Mouse (Mus musculus) hindbrain, embryonic 14.5 days (tissue): ENCODE measurements at regions not wholly inside any gene's neighbourhood (a gene's known extent, or its start where the extent isn't known, plus 50 kb on each side); places are given as distances from the start of the nearest gene placed in this dataset.

Source experiments
- ATAC-seq: fragments of 200-750 bp; cut with Nextera tagmentation; 2 replicates; pipeline ENCODE4 v1.8.0; 2017; ENCODE audit warnings: moderate number of reproducible peaks, mild to moderate bottlenecking, moderate TSS enrichment, moderate library complexity; ENCODE audit not compliant: low FRiP score
- DNase-seq: peaks from one replicate; pipeline ENCODE4 v3.0.0-alpha.2; 2015; ENCODE audit warnings: low spot score
- H3K27ac ChIP-seq: fragments of 300-500 bp; sonication (generic); 2 replicates; pipeline ENCODE4 v1.5.1; 2014; ENCODE audit warnings: mild to moderate bottlenecking, moderate library complexity
- H3K27me3 ChIP-seq: fragments of 300-500 bp; sonication (generic); 2 replicates; pipeline ENCODE4 v1.6.1; 2014; ENCODE audit warnings: mild to moderate bottlenecking, low read length, mixed read lengths; ENCODE audit not compliant: control insufficient read depth, insufficient read depth
- H3K36me3 ChIP-seq: fragments of 300-500 bp; sonication (generic); replicated peaks from 2 replicates; pipeline ENCODE4 v1.6.1; 2014; ENCODE audit not compliant: control insufficient read depth, insufficient read depth
- H3K4me1 ChIP-seq: fragments of 300-500 bp; sonication (generic); replicated peaks from 2 replicates; pipeline ENCODE4 v1.6.1; 2014; ENCODE audit warnings: antibody characterized with exemption, low read length, mixed read lengths; ENCODE audit not compliant: control insufficient read depth, insufficient read depth
- H3K4me2 ChIP-seq: fragments of 300-500 bp; sonication (generic); replicated peaks from 2 replicates; pipeline ENCODE4 v1.6.1; 2014; ENCODE audit warnings: mild to moderate bottlenecking, moderate library complexity
- H3K4me3 ChIP-seq: fragments of 300-500 bp; sonication (generic); replicated peaks from 2 replicates; pipeline ENCODE4 v1.5.1; 2014; ENCODE audit warnings: mild to moderate bottlenecking, low read length
- H3K9ac ChIP-seq: fragments of 300-500 bp; sonication (generic); 2 replicates; pipeline ENCODE4 v1.6.1; 2014
- H3K9me3 ChIP-seq: fragments of 300-500 bp; sonication (generic); 2 replicates; pipeline ENCODE4 v1.6.1; 2016; ENCODE audit warnings: low read length; ENCODE audit not compliant: control insufficient read depth
- WGBS: fragments of 180-500 bp; shearing (Covaris S2); extraction: QIAGEN DNeasy Blood & Tissue Kit; methylation state at CpG from one replicate; pipeline ENCODE4 v1.1.7; 2014; 5-methylcytosine and 5-hydroxymethylcytosine counted together

DNA sequence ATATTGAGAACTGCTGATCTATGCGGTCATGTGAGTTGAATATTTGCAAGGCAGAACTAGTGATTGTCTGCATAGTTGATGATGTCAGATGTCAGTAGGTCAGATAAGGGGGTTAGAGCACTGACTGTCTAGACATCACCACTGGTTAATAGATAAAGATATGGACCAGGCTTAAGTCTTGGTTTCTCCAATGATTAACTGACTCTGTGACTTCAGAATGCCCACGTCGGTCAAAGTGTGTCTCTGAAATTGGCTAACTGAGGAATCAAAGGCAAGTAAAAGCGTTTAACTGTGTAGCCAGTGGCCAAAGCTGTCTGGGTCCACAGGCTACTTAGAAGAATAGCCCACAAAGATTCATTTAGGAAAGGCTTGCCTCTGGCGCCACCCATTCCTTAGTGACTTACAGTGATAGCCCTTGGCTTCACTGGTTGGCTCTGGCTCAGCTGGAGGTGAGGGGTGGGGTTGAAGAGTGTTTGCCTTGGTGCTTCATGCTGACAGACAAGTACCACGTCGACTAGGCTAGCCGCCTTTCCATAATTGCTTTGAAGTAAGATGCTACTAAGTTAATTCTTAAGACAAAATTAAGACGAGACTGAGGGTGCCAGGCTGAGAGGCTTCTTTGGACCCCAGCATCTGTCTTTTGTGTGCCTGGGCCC lies 463.1 kb downstream of the Insc start:
- H3K4me2 ChIP-seq = no peak overlapping the region
- no peaks in the 10 kb centered on the region for H3K36me3 ChIP-seq
- no peak overlapping the region for H3K27ac ChIP-seq
- H3K9me3 ChIP-seq = no peaks in the 10 kb centered on the region
- ATAC-seq = no peak
- DNase-seq = no peak
- no peaks in the 10 kb centered on the region for H3K4me1 ChIP-seq
- H3K27me3 ChIP-seq = no peaks in the 10 kb centered on the region
- H3K9ac ChIP-seq = no peak overlapping the region
- H3K4me3 ChIP-seq = no peak overlapping the region
- 78% methylated on average over 9 of the region's 9 CpGs for WGBS

GRCm38 (mm10) chr7:115208781-115209180 lies 465.3 kb downstream of the Insc start:
- WGBS = 71% methylated on average over 7 of the region's 7 CpGs
- Histone ChIP-seq H3K27ac (no peak overlapping the region), H3K36me3 (no peaks in the 10 kb centered on the region), H3K4me1 (no peaks in the 10 kb centered on the region), H3K27me3 (peaks cover 2% of the 10 kb centered on the region; the same call in 1 of the 2 replicates), H3K4me3 (no peak overlapping the region), H3K4me2 (no peak overlapping the region), H3K9me3 (no peaks in the 10 kb centered on the region), H3K9ac (no peak overlapping the region)
- DNase-seq = no peak
- no peak for ATAC-seq

DNA sequence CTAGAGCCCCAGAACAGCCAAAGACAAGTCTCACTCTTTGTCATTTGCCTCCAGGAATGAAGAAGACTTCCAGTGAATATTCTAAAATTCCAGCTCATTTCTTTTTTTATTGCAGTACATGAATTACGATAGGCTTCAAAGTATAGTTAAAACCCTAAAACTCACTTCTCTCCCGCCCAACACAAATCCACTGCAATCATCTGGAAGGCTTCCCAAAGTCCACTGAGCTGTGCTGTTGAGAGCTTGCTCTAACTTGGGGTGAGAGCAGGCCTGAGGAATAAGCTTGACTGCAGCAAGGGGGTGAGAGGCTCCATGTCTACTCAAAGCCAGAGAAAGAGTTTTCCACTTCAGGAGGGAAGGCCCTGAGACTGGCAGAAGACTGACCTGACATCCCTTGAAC lies 466.5 kb downstream of the Insc start:
- 95% methylated on average over 2 of the region's 2 CpGs for WGBS
- no peak overlapping the region for H3K4me2 ChIP-seq
- no peak for ATAC-seq

GRCm38 (mm10) chr7:115216838-115217237 lies 473.3 kb downstream of the Insc start:
- 2% methylated on average over 9 of the region's 13 CpGs for WGBS
- peak overlapping the region; percentile 21; the same call in 1 of the 2 replicates for H3K9ac ChIP-seq
- peak overlapping the region; percentile 16; the same call in 1 of the 2 replicates for H3K4me3 ChIP-seq

More for the DNA sequence above, 466.5 kb downstream of the Insc start:
- H3K4me1 ChIP-seq = no peaks in the 10 kb centered on the region
- no peak for DNase-seq
- no peak overlapping the region for H3K4me3 ChIP-seq
- H3K27me3 ChIP-seq = peaks cover 4% of the 10 kb centered on the region; the same call in 1 of the 2 replicates
- H3K36me3 ChIP-seq = no peaks in the 10 kb centered on the region
- H3K9ac ChIP-seq = no peak overlapping the region
- no peaks in the 10 kb centered on the region for H3K9me3 ChIP-seq
- H3K27ac ChIP-seq = no peak overlapping the region

DNA sequence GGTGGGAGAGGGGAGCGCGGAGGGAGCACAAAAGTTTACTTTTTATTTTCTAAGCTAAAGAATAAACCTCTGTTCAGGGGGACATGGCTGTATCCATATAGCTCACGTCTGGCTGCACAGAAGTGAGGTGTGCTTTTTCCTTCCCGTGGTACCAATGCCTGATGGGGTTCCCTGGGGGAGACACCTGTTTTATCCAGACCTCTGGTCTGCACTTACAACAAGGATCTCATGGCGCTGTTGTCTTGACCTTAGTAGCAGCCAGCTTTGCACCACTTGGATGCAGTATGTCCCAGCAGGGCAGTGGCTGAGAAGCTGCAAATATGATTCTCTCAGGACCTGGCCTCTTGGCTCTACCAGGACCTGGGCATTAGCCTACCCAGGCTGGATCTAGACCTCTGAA lies 473.8 kb downstream of the Insc start:
- H3K9ac ChIP-seq = peak overlapping the region; percentile 21; the same call in 1 of the 2 replicates
- WGBS = 2% methylated on average over 5 of the region's 5 CpGs
- H3K4me3 ChIP-seq = peak overlapping the region; percentile 16; the same call in 1 of the 2 replicates

More at GRCm38 (mm10) chr7:115216838-115217237, 473.3 kb downstream of the Insc start:
- Histone ChIP-seq H3K4me2 (peak overlapping the region; percentile 53), H3K4me1 (peaks cover 19% of the 10 kb centered on the region), H3K9me3 (no peaks in the 10 kb centered on the region), H3K36me3 (no peaks in the 10 kb centered on the region), H3K27ac (no peak overlapping the region), H3K27me3 (peaks cover 9% of the 10 kb centered on the region; the same call in 1 of the 2 replicates)
- peak; percentile 83 for ATAC-seq
- DNase-seq = peak; percentile 92

GRCm38 (mm10) chr7:115217712-115218111 lies 474.2 kb downstream of the Insc start:
- Histone ChIP-seq H3K27ac (no peak overlapping the region), H3K27me3 (peaks cover 9% of the 10 kb centered on the region; the same call in 1 of the 2 replicates), H3K4me2 (no peak overlapping the region), H3K36me3 (no peaks in the 10 kb centered on the region), H3K4me1 (peaks cover 19% of the 10 kb centered on the region), H3K4me3 (no peak overlapping the region), H3K9me3 (no peaks in the 10 kb centered on the region), H3K9ac (peak overlapping the region; percentile 21; the same call in 1 of the 2 replicates)
- ATAC-seq = no peak
- DNase-seq = no peak
- WGBS = 33% methylated on average over 6 of the region's 6 CpGs

More for the DNA sequence above, 473.8 kb downstream of the Insc start:
- Histone ChIP-seq H3K4me1 (peaks cover 19% of the 10 kb centered on the region), H3K27ac (no peak overlapping the region), H3K36me3 (no peaks in the 10 kb centered on the region), H3K4me2 (peak overlapping the region; percentile 53), H3K9me3 (no peaks in the 10 kb centered on the region), H3K27me3 (peaks cover 9% of the 10 kb centered on the region; the same call in 1 of the 2 replicates)
- ATAC-seq = peak; percentile 39; the same call in 1 of the 2 replicates
- DNase-seq = no peak

DNA sequence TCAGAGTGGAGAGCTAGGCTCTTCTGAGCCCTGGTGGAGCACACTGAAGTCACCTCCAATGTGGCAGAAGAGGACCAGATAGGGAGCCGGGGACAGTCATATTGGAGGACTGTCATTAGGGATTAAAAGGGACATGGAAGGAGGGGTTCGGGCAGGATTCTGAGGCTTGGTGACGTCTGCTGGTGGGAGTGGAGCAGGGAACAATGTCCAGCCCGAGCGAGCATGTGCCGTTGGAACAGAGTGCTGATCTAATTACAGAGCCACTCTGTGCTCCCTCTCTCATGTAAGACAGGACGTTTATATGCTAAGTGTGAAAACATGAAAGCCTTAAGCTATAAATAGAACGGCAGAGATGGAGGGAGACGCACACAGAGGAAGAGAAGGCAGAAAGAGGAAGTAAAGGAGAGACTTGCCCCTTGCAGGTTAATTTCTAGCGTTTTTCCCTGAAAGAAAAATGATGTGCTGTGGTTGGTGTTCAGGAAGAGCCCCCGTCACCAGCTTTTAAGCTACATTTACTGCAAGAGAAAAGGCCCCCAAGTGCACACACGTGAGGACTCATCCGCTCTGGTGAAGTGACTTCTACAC lies 475.2 kb downstream of the Insc start:
- 29% methylated on average over 13 of the region's 13 CpGs for WGBS
- peak overlapping the region; percentile 23 for H3K4me2 ChIP-seq
- DNase-seq (no peak), ATAC-seq (0 out of 2 replicates have a peak, but pooled peaks have one; percentile 35)
- no peaks in the 10 kb centered on the region for H3K36me3 ChIP-seq
- peaks cover 19% of the 10 kb centered on the region for H3K4me1 ChIP-seq
- no peak overlapping the region for H3K27ac ChIP-seq
- no peaks in the 10 kb centered on the region for H3K9me3 ChIP-seq
- H3K27me3 ChIP-seq = peaks cover 8% of the 10 kb centered on the region; the same call in 1 of the 2 replicates
- H3K9ac ChIP-seq = no peak overlapping the region
- no peak overlapping the region for H3K4me3 ChIP-seq

DNA sequence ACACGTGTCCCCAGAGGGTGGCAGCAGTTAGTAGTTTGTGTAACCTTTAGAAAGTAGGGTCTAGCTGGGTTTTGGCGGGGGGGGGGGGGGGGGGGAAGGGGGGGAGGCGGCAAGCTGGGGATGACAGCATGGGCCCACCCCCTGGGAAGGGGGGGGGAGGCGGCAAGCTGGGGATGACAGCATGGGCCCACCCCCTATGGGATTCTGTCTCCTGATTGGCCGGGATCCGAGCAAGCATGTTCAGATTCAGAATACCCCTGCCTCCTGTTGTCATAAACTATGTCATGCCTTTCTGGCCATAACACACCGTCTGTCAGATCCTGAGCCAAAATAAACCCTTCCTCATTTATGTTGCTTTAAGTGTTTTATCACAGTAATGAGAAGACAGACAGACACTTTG lies 479.1 kb downstream of the Insc start:
- Histone ChIP-seq H3K4me1 (peaks cover 13% of the 10 kb centered on the region), H3K4me2 (no peak overlapping the region), H3K9me3 (no peaks in the 10 kb centered on the region), H3K9ac (no peak overlapping the region), H3K4me3 (no peak overlapping the region), H3K27ac (no peak overlapping the region), H3K27me3 (no peaks in the 10 kb centered on the region), H3K36me3 (no peaks in the 10 kb centered on the region)
- DNase-seq (no peak), ATAC-seq (no peak)
- 67% methylated on average over 5 of the region's 7 CpGs for WGBS

- no peaks in the 10 kb centered on the region for H3K36me3 ChIP-seq
- 77% methylated on average over 6 of the region's 6 CpGs for WGBS
- no peaks in the 10 kb centered on the region for H3K9me3 ChIP-seq
- H3K9ac ChIP-seq = no peak overlapping the region
- ATAC-seq = no peak
- 0 out of 2 replicates have a peak, but pooled peaks cover 6% of the 10 kb centered on the region for H3K4me1 ChIP-seq
- DNase-seq = no peak
- no peaks in the 10 kb centered on the region; the same call in 1 of the 2 replicates for H3K27me3 ChIP-seq
- H3K4me3 ChIP-seq = no peak overlapping the region
- H3K4me2 ChIP-seq = no peak overlapping the region
- H3K27ac ChIP-seq = no peak overlapping the region
Measured at GRCm38 (mm10) chr7:115230525-115230924, 487.0 kb downstream of the Insc start.
